Mouse (Mus musculus) heart, embryonic 14.5 days (tissue): ENCODE measurements around the gene St5. TPM values are rescaled to one million over a fixed set of nuclear protein-coding genes. Genes with fewer than 3 reads are reported as not detected.
A peak's percentile ranks its signal among the peaks of the same experiment; 100 is the strongest.

ENCODE experiments used
- ATAC-seq: fragments of 200-750 bp; cut with Nextera tagmentation; 2 replicates; pipeline ENCODE4 v1.8.0; 2017; ENCODE audit warnings: low read depth, moderate TSS enrichment; ENCODE audit not compliant: insufficient number of reproducible peaks, insufficient read depth, low FRiP score
- H3K27ac ChIP-seq, 2 experiments: fragments of 200-500 bp in 1 of 2; fragments of 300-500 bp in 1 of 2; sonication (generic) in 1 of 2; replicated peaks in 1 of 2; 2 replicates each; pipeline ENCODE4 v1.5.1; 2012 to 2014; ENCODE audit warnings: low read depth in 2 of 2, low read length in 2 of 2, control low read depth in 1 of 2, mild to moderate bottlenecking in 1 of 2, mixed read lengths in 1 of 2; ENCODE audit not compliant: control insufficient read depth in 1 of 2, insufficient read depth in 1 of 2
- H3K27me3 ChIP-seq: fragments of 300-500 bp; sonication (generic); 2 replicates; pipeline ENCODE4 v1.6.1; 2014; ENCODE audit warnings: mild to moderate bottlenecking, low read length, control low read depth; ENCODE audit not compliant: control insufficient read depth, insufficient read depth
- H3K36me3 ChIP-seq: fragments of 300-500 bp; sonication (generic); 2 replicates; pipeline ENCODE4 v1.6.1; 2014; ENCODE audit warnings: mild to moderate bottlenecking, control low read depth, low read length, mixed read lengths; ENCODE audit not compliant: control insufficient read depth, insufficient read depth
- H3K4me1 ChIP-seq, 2 experiments: fragments of 200-500 bp in 1 of 2; fragments of 300-500 bp in 1 of 2; sonication (generic) in 1 of 2; 2 replicates each; pipeline ENCODE4 v1.6.1; 2012 to 2014; ENCODE audit warnings: low read length in 2 of 2, control low read depth in 1 of 2, mixed read lengths in 1 of 2; ENCODE audit not compliant: control insufficient read depth in 2 of 2, insufficient read depth in 2 of 2
- H3K4me2 ChIP-seq: fragments of 300-500 bp; sonication (generic); 2 replicates; pipeline ENCODE4 v1.6.1; 2014; ENCODE audit warnings: mild to moderate bottlenecking, low read length
- H3K4me3 ChIP-seq, 2 experiments: fragments of 200-500 bp in 1 of 2; fragments of 300-500 bp in 1 of 2; sonication (generic) in 1 of 2; 2 replicates each; pipeline ENCODE4 v1.5.1; 2012 to 2014; ENCODE audit warnings: low read length in 2 of 2, mild to moderate bottlenecking in 2 of 2, control low read depth in 1 of 2, low read depth in 1 of 2, moderate library complexity in 1 of 2; ENCODE audit not compliant: control insufficient read depth in 1 of 2, insufficient read depth in 1 of 2
- H3K9ac ChIP-seq: fragments of 300-500 bp; sonication (generic); 2 replicates; pipeline ENCODE4 v1.6.1; 2014; ENCODE audit warnings: mild to moderate bottlenecking, low read length
- H3K9me3 ChIP-seq: fragments of 300-500 bp; sonication (generic); 2 replicates; pipeline ENCODE4 v1.6.1; 2016; ENCODE audit warnings: low read length, control low read depth; ENCODE audit not compliant: control insufficient read depth
- WGBS: fragments of 180-500 bp; shearing (Covaris S2); extraction: QIAGEN DNeasy Blood & Tissue Kit; methylation state at CpG from one replicate; pipeline ENCODE4 v1.1.7; 2014; 5-methylcytosine and 5-hydroxymethylcytosine counted together
- polyA plus RNA-seq: library from polyadenylated mRNA; unstranded; fragments of >200 nt; fragmentation: Nextera tagmentation; extraction: Ambion mirVana; gene quantifications from 2 replicates; pipeline ENCODE4 v1.2.1, GENCODE M21; 2014

Gene St5
- polyA plus RNA-seq, 1 experiment from 2014 or later, result 29.9 TPM

- WGBS, result 65% methylated on average over 4 of the region's 4 CpGs
- H3K27ac ChIP-seq, result no peak overlapping the region; a peak in 2 of 4 replicates
- no peak overlapping the region for H3K4me2 ChIP-seq
- H3K27me3 ChIP-seq, result no peaks in the 10 kb centered on the region
- peaks cover 2% of the 10 kb centered on the region; the same call in 1 of the 2 replicates for H3K9me3 ChIP-seq
- H3K4me1 ChIP-seq, result peaks cover 34 to 60% of the 10 kb centered on the region in 2 experiments
- H3K9ac ChIP-seq, result no peak overlapping the region
- ATAC-seq, result no peak
- H3K4me3 ChIP-seq, result no peak overlapping the region
- 0 out of 2 replicates have a peak, but pooled peaks cover 5% of the 10 kb centered on the region for H3K36me3 ChIP-seq
Observed at GRCm38 (mm10) chr7:109563775-109564362, 139.5 kb downstream of the St5 start.

- Histone ChIP-seq H3K4me2 (peak overlapping the region; percentile 28; the same call in 1 of the 2 replicates), H3K9ac (no peak overlapping the region), H3K4me3 (no peak overlapping the region), H3K27me3 (no peaks in the 10 kb centered on the region), H3K36me3 (0 out of 2 replicates have a peak, but pooled peaks cover 5% of the 10 kb centered on the region), H3K27ac (peak overlapping the region; percentile 25 to 61; a peak in 2 of 4 replicates), H3K4me1 (peaks cover 31 to 57% of the 10 kb centered on the region in 2 experiments), H3K9me3 (peaks cover 2% of the 10 kb centered on the region; the same call in 1 of the 2 replicates)
- WGBS, result 51% methylated on average over 5 of the region's 5 CpGs
- no peak for ATAC-seq
Observed at GRCm38 (mm10) chr7:109562676-109563075, 140.7 kb downstream of the St5 start.

GRCm38 (mm10) chr7:109562154-109562599 is 141.2 kb downstream of the St5 start:
- no peak for ATAC-seq
- H3K9ac ChIP-seq, result no peak overlapping the region; the same call in 1 of the 2 replicates
- peaks cover 5% of the 10 kb centered on the region; the same call in 1 of the 2 replicates for H3K36me3 ChIP-seq
- H3K9me3 ChIP-seq, result peaks cover 2% of the 10 kb centered on the region; the same call in 1 of the 2 replicates
- 31% methylated on average over 4 of the region's 4 CpGs for WGBS
- H3K27me3 ChIP-seq, result no peaks in the 10 kb centered on the region
- H3K4me3 ChIP-seq, result no peak overlapping the region
- peak overlapping the region; percentile 28 for H3K4me2 ChIP-seq
- H3K27ac ChIP-seq, result peak overlapping the region; percentile 51 to 61; a peak in 3 of 4 replicates
- peaks cover 31 to 52% of the 10 kb centered on the region in 2 experiments for H3K4me1 ChIP-seq

- Histone ChIP-seq H3K9ac (no peak overlapping the region), H3K27ac (peak overlapping the region; percentile 26 to 61; a peak in 2 of 4 replicates), H3K4me2 (no peak overlapping the region), H3K36me3 (peaks cover 5% of the 10 kb centered on the region; the same call in 1 of the 2 replicates), H3K9me3 (peaks cover 2% of the 10 kb centered on the region; the same call in 1 of the 2 replicates), H3K27me3 (no peaks in the 10 kb centered on the region), H3K4me3 (no peak overlapping the region), H3K4me1 (peaks cover 26 to 47% of the 10 kb centered on the region in 2 experiments)
- no peak for ATAC-seq
- 44% methylated on average over 8 of the region's 8 CpGs for WGBS
Observed at GRCm38 (mm10) chr7:109561466-109562153, 141.8 kb downstream of the St5 start.

GRCm38 (mm10) chr7:109559536-109559935 is 143.9 kb downstream of the St5 start:
- Histone ChIP-seq H3K36me3 (peaks cover 20% of the 10 kb centered on the region), H3K4me2 (peak overlapping the region; percentile 39), H3K4me1 (peaks cover 24 to 47% of the 10 kb centered on the region in 2 experiments), H3K27ac (peak overlapping the region; percentile 63 to 82), H3K9me3 (peaks cover 1% of the 10 kb centered on the region; the same call in 1 of the 2 replicates), H3K27me3 (no peaks in the 10 kb centered on the region), H3K4me3 (no peak overlapping the region), H3K9ac (peak overlapping the region; percentile 52; the same call in 1 of the 2 replicates)
- 6% methylated on average over 6 of the region's 6 CpGs for WGBS
- ATAC-seq, result peak; percentile 75

GRCm38 (mm10) chr7:109546726-109547125 is 156.7 kb downstream of the St5 start:
- no peaks in the 10 kb centered on the region for H3K9me3 ChIP-seq
- no peak overlapping the region for H3K4me3 ChIP-seq
- ATAC-seq, result no peak
- H3K4me2 ChIP-seq, result no peak overlapping the region
- H3K4me1 ChIP-seq, result peaks cover 7 to 16% of the 10 kb centered on the region in 2 experiments; a peak in 3 of 4 replicates
- H3K27me3 ChIP-seq, result no peaks in the 10 kb centered on the region
- peaks cover 58% of the 10 kb centered on the region for H3K36me3 ChIP-seq
- no peak overlapping the region for H3K9ac ChIP-seq
- H3K27ac ChIP-seq, result no peak overlapping the region
- WGBS, result 78% methylated on average over 5 of the region's 5 CpGs

- Histone ChIP-seq H3K9me3 (no peaks in the 10 kb centered on the region), H3K4me1 (peaks cover 7 to 16% of the 10 kb centered on the region in 2 experiments; a peak in 3 of 4 replicates), H3K4me2 (no peak overlapping the region), H3K4me3 (no peak overlapping the region), H3K27ac (no peak overlapping the region), H3K36me3 (peaks cover 58% of the 10 kb centered on the region), H3K27me3 (no peaks in the 10 kb centered on the region), H3K9ac (no peak overlapping the region)
- 87% methylated on average over 2 of the region's 2 CpGs for WGBS
- no peak for ATAC-seq
Observed at GRCm38 (mm10) chr7:109546186-109546585, 157.2 kb downstream of the St5 start.
